Mouse (Mus musculus) gastrocnemius, postnatal 4 days (tissue): Measurements from ENCODE around the gene Lamp1. TPM values are rescaled to one million over a fixed set of nuclear protein-coding genes. Genes with fewer than 3 reads are reported as not detected.
A peak's percentile ranks its signal among the peaks of the same experiment; 100 is the strongest.

Source experiments
- DNase-seq, 2 experiments: peaks; one replicate each; pipeline ENCODE4 v3.0.0; 2021 to 2022; ENCODE audit warnings: low spot score in 2 of 2, mixed read lengths in 2 of 2
- long read RNA-seq, 2 experiments: library from polyadenylated mRNA; stranded (forward); transcript quantifications; one replicate each; pipeline ENCODE4 v2.0.0; 2021
- total RNA-seq, 2 experiments: library from RNA; stranded (reverse); gene quantifications; 2 replicates each; pipeline ENCODE4 v1.2.3; 2021

Gene Lamp1
- total RNA-seq = 100 to 1,000 TPM; 265 to 276 TPM
- long read RNA-seq, experiment 1, transcript Lamp1-201 (9 exons, 2,229 nt) = major isoform, 464 of 548 reads
- long read RNA-seq, experiment 1, partial matches to known transcripts = 36 of 548 reads
- long read RNA-seq, experiment 1, other reads (novel, unspliced or antisense) = 48 of 548 reads
- long read RNA-seq, experiment 2, transcript Lamp1-201 (9 exons, 2,229 nt) = major isoform, 554 of 641 reads
- long read RNA-seq, experiment 2, partial matches to known transcripts = 16 of 641 reads
- long read RNA-seq, experiment 2, other reads (novel, unspliced or antisense) = 71 of 641 reads

DNA sequence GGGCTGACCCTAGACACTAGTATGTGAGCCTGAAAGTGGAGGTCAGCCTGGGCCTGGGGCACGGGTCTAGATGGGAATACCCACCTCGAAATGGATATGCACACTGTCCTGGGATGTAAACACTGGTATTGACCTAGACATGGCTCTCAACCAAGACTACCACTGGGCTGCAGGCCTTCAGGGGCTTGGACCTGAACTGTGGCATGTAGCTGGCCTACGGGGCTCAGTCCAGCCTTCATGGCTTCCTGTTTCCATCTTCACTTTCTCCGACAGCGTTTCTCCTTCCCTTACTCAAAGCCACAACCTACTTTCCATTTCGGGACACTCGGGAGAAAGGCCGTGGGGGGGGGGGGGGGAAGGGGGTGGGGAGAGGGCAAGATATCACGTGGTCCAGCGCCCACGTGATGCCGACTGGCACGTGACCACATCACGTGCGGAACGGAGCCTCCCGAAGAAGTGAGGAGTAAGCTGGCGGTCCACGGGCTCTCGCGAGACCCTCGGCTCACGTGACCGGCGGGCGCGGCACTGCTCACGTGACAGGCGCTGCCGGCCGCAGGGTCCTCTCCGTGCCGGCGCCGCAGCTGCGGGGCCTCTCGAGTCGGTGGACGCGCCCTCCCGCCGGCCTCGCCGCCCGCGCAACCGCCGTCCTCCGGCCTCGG is at the start of gene Lamp1:
Lamp1 (plus strand) TSS at position 444 of the 659 bp plus-strand sequence.
- peak; percentile 100 for DNase-seq

DNA sequence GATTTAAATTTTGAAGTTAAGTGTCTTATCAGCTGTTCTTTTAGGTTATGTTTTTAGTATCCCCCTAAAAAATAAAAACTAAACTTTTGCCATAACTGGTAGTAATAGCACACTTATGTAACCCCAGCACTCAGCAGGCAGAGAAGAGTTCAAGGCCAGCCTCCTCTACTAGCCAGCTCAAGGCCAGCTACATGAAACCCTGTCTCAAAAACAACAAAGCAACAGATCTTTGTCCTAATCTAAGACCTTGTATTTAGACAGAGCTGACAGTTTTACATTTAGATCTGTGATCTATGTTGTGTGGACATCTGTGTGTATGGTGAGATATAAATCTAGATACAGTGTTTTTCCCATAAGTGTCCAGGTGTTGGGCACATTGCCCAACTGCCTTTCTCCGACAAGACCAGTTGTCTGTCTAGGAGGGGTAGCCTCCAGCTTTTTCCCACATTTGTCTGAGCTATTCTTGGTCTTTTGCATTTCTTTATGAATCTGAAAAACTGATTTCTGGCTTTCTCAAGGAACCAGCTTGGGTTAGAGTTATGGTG is 49.5 kb upstream of the Lamp1 start:
- no peak for DNase-seq

DNA sequence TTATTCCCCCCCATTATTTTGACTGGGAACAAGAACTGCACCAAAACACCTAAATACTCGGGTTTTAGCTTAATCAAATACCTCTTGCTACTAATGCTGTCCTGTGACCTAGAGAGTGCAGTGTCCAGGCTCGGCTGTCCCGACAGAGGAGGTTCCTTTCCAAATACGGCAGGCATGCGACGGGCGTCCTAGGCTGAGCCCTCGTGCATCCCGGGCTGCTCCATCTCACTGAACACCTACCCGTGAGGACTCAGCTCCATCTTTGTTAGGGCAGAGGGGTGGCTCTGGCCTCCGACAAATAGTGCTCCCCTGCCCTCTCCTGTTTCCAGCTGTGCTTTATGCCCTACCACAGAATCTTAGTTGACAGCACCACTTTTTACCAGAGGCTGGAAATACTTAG is 47.0 kb upstream of the Lamp1 start:
- no peak for DNase-seq

DNA sequence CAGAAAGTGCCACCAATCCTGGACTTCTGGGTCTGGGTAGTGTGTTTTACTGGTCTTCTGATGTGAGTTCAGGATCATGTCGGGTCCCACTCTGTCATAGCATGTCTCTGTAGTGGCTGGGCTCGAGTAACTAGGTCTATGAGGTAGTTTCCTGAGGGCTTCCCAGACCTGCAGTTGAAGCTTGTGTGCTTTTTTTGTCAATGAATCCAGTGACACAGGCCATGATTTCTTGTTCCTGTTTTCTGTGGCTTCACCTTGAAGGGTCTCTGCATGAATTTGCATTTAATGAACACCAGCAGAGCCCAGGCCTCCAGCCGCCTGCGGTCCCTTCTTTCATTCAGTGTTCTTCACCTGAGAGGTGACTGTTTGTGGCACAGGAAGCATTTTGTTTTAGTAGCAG is 45.7 kb upstream of the Lamp1 start:
- DNase-seq = no peak

DNA sequence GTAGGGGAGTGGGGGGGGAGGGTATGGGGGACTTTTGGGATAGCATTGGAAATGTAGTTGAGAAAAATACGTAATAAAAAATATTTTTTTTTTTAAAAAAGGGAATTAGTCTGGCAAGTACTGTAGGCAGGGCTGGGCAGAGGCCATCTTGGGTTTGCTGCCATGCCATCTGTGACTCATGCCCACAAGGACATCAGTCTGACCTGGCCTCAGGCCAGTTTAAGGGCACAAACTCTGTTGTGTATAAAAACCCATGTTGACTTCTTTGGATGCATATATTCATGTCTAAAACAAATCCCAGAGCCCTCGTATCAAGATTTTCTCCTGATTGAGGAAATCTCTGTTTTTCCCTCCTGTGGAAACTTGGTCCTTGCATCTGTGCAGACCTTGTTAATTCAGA is 41.9 kb upstream of the Lamp1 start:
- DNase-seq = no peak

DNA sequence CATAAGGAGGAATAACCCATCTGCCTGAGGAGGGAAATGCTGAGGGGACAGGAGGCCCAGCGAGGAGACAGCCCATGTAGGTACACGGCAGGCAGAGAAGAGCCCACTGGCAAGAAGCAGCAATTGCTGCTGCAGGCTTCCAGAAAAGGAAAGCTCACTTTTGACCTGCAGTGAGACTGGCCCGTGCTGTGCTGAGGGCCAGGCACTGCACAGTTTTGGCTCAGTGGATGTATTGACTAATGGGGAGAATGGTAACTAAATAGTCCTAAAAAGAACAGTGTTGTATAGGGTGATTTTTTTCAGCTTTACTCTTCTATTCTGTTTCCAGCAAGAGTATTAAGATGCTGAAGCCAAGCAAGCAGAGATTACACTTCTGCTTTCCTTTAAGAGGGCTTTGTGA is 40.4 kb upstream of the Lamp1 start:
- DNase-seq = no peak

DNA sequence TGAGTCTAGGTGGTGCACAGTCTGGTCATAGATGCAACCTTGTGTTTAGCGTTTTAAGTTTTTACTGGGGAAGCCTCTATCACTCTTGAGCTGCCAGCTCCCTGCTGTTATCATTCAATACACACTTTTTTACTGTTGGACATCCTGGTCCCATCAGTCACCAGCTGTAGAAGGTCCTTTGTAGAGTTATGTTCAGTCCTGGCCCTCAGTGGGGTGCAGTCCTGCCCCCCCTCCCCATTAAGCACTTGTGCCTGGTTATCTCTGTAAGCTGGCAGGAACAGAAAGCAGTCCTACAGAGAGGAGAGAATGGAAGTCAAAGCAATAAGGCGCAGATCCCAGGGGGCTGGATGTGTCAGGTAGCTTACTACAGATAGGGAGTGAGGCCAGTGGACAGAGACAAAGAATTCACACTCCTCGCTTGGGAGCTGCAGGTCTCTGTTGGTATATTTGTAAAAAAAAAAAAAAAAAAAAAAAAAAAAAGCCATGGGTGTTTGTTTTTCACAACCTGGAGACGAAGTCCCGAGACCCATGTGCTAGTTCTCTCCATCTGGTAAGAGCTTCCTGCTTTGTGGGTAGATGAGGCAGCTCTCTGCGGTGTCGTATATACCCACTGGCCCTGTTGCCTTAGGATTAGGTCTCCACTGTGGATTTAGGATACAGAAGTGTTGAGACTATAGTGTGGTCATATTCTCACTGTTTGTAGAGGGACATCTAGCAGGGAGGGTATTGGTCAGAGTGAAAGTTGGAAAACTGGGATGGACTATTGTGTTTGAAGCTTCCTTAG is 37.9 kb upstream of the Lamp1 start:
- no peak for DNase-seq

DNA sequence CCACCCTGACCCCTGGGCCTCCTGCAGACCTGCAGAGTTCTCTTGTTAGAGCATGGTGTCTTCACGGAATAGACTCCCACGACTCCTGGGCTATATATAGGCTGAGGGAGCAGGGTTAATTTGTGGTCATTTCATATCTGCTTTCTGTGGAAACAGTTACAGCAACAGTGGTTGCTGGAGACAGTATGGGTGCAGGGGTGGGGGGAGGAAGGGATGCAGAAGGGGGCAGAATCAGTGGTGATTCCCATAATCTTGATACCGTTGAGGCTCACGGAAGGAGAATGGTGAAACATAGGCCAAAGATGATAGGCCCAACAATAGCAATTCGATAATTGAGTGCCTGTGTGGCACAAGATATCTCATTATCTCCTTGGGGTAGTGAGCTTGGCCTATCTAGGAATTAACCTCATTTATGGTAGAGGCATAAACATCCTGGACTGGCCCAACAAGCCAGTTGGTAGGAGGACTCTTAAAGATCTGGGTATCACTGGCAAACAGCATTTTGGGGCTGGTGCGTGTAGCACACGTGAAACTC is 36.0 kb upstream of the Lamp1 start:
- DNase-seq = no peak

DNA sequence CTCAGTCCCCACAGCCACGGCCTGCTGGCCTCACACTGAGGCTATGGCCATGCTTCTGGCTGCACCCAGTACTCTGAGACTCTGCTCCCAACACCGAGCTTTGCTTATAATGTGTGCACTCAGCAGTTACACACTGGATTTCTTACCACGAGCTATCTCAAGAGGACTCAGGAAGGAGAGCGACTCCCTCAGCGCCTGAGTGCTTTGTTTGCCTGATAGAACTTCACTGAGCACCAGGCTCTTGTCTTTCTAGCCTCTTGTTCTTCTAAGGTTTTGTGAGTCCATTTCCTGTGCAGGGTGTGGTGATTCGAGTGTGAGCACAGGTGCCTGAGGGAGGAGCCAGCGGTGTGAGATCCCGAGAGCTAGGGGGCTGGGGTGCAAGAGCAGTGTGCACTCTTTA is 34.1 kb upstream of the Lamp1 start:
- no peak for DNase-seq

DNA sequence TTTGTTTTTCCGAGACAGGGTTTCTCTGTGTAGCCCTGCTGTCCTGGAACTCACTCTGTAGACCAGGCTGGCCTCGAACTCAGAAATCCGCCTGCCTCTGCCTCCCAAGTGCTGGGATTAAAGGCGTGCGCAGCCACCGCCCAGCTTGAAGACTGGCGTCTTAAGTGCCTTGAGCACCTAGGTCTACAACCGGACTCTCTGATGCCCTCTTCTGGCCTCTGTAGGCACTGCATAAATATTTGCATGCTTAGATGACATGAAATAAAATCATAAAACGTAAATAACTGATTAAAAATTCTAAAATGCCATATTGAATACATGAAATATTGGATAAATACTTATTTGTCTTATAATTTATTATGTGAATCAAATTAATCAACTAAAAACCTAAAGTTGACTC is 26.7 kb upstream of the Lamp1 start:
- peak in 1 of 2 experiments; percentile 47 for DNase-seq

DNA sequence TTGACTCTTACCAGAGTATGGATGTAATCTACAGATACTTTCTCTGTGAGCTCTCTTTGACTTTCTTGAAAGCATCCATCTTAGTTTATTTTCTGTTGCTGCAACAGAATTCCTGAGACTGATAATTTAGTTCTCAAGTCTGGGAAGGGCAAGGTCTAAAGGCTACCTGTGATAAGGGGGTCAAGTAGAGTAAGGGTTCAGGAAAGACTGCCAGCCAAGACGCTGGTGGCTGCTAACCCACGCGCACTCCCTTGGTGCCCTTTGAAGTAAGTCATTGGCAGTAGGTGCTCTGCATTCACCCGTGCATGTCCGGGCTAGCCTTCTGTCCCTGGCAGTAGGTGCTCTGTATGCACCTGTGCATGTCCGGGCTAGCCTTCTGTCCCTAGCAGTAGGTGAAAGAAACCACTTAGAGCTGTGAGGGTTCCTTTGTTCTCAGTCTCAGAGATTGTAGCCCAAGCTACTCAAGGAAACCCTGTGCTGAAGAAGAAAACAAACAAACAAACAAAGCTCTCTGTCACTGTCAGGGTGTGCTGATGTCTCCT is 19.2 kb upstream of the Lamp1 start:
- DNase-seq = no peak

DNA sequence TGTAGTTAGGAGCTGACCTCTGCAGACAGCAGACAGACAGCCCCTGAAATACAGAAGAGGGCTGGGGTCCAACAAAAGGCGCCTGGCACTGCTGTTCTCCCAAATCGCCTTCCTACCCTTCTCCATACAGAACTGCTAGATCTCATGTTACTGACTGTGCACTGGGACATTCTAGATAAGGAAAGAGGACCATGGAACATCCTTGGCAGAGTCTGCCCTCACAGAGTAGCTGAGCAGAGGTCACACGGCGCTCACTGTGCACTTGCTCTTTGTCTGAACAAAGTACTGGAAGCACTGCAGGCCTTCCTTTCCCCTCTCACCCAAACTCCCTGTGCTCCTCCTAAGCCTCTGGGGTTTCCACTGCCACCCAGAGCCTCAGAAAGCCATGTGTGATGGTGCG is 17.3 kb upstream of the Lamp1 start:
- no peak for DNase-seq

DNA sequence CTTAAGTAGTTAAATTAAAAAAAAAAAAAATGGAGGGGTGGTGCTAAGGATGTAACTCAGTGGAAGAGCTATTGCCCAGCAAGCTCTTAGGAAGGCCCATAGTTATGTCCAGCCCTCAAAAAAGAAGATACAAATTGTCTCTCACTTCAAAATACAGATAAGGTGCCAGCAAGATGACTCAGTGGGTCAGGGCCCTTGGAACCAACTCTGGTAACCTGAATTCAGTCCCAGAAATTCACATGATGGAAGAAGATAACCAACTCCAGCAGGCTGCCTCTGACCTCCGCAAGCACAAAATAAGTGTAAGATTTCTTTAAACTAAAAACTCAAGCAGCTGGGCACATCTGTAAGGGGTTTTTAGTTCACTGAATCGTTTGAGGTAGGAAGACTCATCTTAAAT is 10.5 kb upstream of the Lamp1 start:
- no peak for DNase-seq

DNA sequence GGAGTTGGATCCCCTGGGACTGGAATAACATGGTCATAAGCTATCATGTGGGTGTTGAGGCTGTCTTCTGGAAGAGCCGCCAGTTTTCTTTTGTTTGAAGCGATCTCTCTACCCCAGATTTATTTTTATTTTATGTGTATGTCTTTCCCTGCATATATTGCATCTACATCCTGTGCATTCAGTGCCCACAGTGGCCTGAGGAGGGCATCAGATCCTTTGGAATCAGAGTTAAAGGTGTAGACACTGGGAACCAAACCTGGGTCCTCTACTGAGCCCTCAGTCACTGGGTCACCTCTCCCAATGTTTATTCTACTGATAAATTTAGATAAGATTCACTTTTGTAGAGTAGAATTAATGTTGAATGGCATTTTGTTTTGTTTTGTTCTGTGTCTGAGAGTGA is 9.7 kb upstream of the Lamp1 start:
- DNase-seq = no peak

DNA sequence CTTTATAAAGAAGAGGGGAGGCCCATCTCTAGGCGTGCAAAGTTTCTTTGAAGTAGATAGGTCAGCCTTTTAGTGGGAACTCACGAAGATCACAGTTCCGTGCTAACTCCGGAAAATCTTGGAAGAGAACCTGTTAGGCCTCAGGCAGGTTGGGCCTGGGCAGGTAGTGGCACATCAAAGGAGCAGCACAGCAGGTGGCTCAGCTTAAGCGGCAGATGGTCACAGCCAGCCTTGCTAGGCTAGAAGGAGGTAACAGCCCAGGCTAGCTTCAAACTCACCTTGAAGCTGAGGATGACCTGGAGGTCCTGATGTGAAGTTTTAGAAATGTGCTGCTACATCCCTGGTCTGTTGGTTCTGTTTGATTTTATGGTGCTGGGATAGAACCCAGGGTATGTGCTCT is 9.1 kb upstream of the Lamp1 start:
- DNase-seq = no peak

DNA sequence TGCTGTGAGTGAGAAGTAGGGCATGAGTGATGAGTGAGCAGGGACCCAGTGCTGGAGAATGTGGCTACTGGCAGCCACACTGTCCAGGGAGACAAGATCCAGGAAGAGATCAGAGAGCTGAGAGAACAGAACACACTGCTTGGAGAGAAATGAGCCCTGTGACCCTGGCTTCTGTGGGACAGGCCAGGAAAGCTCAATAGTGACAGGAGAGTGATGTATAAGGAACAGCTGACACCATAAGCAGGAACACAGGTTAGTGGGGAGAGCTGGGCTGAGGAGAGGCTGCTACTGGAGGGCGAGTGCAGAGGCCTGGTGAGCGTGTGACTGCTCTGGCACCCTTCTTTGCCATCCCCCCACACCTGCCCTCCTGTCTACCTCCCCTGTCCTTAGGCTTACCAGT is 8.0 kb upstream of the Lamp1 start:
- no peak for DNase-seq

DNA sequence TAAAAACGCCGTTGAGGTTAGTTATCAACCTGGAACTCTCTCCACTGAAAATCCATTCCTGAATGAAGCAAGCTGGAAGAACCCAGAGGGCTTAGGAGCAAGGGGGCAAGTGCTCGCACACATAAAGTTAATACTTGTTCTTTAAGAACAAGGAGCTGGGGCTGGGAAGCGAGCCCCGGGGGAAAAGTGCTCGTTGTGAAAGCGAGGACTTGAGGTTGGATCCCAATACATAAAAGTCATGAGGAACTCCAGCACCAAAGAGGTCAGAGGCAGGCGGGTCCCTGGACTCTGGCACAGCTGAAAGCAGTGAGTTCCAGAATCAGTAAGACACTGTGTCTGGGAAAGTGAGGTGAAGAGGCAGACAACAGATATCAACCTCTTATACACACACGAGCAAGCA is 4.9 kb upstream of the Lamp1 start:
- DNase-seq = no peak

DNA sequence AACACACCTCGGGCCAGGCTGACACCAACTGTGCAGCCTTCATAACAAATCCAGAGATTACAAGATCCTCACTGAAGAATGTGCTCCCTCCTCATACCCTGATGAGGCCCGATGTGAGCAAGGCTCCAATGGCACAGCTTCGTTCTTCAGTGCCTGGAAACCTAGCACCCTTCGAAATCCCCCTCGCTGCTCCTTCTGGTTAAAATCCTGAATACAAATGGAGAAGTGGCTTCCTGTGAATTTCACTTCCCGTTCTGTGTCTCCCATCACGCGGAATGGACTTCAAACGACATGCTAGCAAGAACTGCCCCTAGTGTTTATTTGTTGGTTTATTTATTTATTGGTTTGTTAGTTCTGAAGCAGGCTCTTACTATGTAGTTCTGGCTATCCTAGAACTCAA is 3.6 kb upstream of the Lamp1 start:
- DNase-seq = no peak

DNA sequence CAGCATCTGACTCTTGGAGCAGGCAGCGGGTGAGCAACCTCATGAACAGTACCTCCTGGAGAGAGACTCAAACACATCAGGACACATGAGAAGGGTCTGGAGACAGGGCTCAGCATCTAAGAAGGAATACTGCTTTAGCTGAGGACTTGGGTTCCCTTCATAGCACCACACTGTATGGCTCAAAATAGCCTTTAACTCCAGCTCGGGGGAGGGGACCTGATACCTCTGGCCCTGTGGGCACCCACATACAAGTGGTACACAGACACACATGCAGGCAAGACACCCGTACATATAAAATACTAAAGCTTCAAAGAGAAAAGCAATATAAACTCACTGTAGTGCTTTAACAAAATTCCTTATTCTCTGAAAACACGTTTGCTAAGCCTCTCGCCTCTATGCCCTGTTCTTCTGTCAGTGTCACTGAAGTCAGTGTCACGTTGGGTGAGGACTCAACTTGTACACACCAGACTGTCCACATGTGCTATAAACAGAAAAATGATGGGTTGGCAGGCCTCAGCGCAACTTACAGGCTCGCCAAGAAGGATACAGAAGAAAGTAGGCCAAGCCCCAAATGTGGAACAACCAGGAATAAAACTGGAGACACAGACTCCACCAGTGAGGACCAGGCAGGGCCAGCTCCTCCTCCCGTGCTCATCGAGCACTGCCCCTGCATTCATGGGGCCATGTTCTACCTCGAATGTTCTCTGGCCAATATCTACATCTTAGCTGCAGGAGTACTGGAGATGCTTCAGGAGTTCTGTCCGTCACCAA is 2.4 kb upstream of the Lamp1 start:
- no peak for DNase-seq

DNA sequence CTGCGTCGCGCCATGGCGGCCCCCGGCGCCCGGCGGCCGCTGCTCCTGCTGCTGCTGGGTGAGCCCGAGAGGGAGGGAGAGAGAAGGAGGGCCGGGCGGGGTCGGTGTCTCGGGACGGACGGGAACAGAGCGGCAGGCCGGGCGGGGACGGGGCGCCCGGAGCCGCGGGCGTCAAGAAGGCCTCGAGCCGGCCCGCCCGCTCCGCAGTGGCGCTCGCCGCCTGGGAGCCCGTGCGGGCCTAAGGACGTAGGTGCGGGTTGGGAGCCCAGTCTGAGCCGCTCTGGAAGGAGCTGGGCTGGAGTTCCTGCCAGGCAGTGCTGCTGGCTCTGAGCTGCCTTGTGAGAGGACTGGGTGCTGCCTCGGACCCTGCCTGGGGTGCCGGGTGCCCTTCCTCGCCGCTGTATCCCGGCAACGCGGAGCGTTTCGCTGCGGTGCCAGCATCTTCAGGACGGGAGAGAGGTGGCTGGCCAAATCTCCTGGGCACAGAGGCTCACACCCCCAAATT is 468 bp downstream of the Lamp1 start:
- DNase-seq = no peak

DNA sequence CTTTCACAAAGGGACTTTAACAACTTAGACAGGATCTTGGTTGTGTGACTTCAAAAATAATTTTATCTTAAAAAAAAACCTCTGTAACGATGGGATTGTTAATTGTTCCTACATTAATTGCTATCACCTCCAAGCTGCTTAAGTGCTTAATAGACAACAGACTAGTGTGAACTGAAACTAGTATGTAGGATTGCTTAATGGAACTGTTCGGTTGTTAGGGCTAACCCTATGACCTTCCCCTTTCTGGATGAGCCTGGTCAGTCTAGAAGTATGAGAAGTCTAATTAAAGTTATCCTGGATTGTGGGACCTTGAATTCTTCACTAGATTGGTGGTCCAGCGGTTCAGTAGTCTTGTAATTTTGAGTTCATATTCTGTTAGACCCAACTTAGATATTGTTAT is 1.7 kb downstream of the Lamp1 start:
- no peak for DNase-seq
